Mouse (Mus musculus): Measurements from ENCODE around the gene 4930404H24Rik. TPM values are rescaled to one million over a fixed set of nuclear protein-coding genes. Genes with fewer than 3 reads are reported as not detected.

4930404H24Rik gene
- polyA plus RNA-seq, 1 experiment: not detected

DNA sequence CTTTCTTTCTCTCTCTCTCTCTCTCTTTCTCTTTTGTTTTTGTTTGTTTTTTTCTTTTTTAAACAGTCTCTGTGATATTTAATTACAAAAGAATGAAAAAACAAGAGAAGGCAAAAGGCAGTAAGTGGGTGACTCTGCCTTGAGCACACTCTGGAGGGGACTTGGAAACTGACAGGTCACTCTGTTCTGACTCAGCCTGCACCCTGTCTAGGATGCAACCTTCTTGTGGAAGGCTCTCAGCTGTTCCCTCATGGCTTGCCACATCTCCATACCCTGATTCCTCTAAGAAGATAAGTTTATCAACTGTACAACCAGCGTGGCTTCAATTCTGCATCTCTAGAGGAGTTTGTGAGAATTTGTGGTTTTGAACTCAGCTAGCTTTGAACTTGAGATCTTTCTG is 25.2 kb upstream of the 4930404H24Rik start:
- Histone ChIP-seq H3K4me1 (ENCODE audit: control insufficient read depth, insufficient read depth, insufficient read length, low read length) (peaks cover 5% of the 10 kb centered on the region; the same call in 1 of the 2 replicates), H3K27ac (replicated peaks; ENCODE audit: low read depth, low read length) (no peak overlapping the region), H3K4me3 (ENCODE audit: insufficient read depth, low read depth, low read length) (no peak overlapping the region)

DNA sequence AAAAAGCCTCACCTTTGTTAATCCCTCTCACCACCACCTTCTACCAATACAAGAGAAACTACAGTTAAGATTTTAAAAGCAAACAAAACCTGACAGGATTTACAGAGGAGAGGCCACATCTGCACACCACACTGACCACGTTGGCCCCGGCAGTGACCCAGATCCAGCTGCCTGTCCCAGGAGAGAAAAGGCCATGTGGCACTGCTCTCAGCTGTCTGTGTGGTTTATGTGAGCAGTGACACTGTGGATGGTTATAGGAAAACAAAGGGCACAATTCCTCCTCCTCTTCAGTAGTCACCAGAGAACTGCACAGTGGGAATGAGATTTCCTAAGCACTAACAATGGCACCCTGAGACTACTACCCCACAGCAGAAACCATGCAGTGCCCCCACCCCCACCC is 23.3 kb upstream of the 4930404H24Rik start:
- Histone ChIP-seq H3K27ac (replicated peaks; ENCODE audit: low read depth, low read length) (no peak overlapping the region), H3K4me1 (ENCODE audit: control insufficient read depth, insufficient read depth, insufficient read length, low read length) (peaks cover 5% of the 10 kb centered on the region; the same call in 1 of the 2 replicates), H3K4me3 (ENCODE audit: insufficient read depth, low read depth, low read length) (no peak overlapping the region)

DNA sequence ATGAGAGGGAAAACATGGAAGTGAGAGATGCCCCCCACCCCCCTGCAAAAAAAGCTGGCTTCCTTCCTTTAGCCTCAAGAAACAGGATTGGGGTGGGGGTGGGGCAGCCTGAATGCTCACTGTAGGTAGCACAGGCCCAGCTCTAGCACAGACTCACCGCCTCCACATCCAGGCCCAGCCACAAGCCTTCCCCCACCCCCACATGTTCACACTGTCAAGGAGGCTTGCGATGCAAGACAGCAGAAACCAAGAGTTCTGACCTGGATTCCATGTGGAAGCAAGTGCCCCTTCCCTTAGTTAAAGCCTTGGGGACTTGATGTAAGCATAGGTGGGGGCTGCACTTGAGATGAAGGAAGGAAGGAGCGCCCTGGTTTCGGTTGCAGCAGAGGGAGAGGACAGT is 22.8 kb upstream of the 4930404H24Rik start:
- Histone ChIP-seq H3K27ac (replicated peaks; ENCODE audit: low read depth, low read length) (no peak overlapping the region), H3K4me3 (ENCODE audit: insufficient read depth, low read depth, low read length) (no peak overlapping the region), H3K4me1 (ENCODE audit: control insufficient read depth, insufficient read depth, insufficient read length, low read length) (peaks cover 9% of the 10 kb centered on the region; the same call in 1 of the 2 replicates)

DNA sequence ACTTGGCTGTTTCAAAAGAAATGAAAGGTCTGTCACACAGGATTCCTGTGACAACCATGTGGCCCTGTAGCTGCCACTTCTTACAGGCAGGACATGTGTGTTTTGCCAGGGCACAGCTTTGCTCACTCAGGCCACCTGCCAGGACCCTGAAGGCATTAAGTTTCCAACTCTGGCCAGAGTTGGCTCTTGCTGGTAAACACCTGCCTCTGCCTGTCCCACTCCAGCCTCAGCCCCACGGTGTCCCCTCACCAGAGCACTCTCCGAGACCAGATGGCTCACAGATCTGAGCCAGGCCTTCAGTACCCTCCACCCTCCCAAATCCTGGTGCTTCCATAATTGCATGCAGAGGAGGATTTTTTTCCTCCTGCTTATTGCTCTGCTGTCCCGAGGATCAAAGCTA is 21.6 kb upstream of the 4930404H24Rik start:
- H3K4me3 ChIP-seq (ENCODE audit: insufficient read depth, low read depth, low read length): no peak overlapping the region
- peaks cover 11% of the 10 kb centered on the region; the same call in 1 of the 2 replicates for H3K4me1 ChIP-seq (ENCODE audit: control insufficient read depth, insufficient read depth, insufficient read length, low read length)
- no peak overlapping the region for H3K27ac ChIP-seq (replicated peaks; ENCODE audit: low read depth, low read length)

DNA sequence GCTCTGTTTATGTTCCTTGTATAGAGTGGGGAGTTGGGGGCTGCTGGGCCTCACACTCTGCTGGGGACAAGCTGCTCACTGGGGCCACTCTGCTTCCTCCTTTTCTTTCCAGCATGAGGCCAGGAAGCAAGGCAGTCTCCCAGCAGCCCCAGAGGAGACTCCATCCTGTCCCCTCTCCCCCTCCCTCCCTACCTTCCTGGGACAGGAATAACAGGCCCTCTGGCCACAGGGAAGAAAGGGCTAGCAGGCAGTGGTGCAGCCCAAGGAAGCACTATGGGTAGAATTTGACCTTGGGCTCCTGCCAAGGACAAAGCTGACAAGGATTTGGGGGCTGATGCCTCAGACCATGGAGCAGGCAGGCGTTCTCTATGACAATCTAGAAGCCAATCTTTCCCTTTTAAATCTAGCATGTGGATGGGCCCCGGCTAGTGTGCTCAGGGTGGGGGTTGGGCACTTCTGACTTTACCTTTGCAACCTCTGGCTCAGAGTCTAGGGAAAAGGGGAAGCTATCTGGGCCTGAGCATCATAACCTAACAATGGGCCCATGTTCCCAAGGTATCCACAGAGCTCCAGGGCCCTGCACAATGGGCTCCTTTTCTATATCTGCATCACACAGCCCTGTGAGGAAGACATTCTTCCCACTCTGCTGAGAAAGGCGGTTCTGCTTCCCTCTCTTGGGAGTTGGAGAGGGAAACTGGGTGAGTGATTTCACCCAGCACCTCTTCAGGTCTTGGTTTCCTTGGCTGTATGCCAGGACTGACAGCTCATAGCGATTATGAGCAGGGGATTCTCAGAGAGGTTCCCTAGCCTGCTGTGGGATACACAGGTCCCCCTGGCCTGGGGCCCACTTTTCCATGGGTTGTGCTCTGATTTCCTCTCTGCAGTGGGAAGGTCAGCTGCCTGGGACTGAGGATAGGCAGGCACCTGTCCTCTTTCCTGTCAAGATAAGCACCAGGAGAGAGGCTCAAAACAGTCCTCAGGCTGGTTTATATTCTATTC is 17.2 kb upstream of the 4930404H24Rik start:
- H3K27ac ChIP-seq (replicated peaks; ENCODE audit: low read depth, low read length): peak overlapping the region; percentile 87
- peaks cover 8% of the 10 kb centered on the region; the same call in 1 of the 2 replicates for H3K4me1 ChIP-seq (ENCODE audit: control insufficient read depth, insufficient read depth, insufficient read length, low read length)
- H3K4me3 ChIP-seq (ENCODE audit: insufficient read depth, low read depth, low read length): no peak overlapping the region

DNA sequence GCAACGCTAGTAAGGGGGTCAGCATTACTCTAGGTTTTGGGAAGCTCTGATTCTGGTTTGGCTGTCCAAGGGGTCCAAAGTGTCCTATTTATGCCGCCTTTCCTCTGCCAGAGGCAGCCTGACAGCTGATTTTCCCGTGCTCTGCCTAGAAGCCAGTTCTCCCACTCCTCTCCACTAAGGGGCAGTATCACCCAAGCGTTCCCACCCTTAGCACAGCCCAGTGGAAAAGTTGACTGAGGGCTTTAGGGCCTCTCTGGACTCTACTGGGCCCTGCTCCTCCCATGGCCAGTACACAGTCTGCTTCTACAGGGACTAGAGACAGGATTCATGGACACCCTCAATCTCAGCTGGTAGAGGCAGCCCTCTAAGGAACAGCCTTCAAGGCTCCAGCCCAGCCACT is 14.0 kb upstream of the 4930404H24Rik start:
- peaks cover 12% of the 10 kb centered on the region for H3K4me1 ChIP-seq (ENCODE audit: control insufficient read depth, insufficient read depth, insufficient read length, low read length)
- H3K27ac ChIP-seq (replicated peaks; ENCODE audit: low read depth, low read length): no peak overlapping the region
- H3K4me3 ChIP-seq (ENCODE audit: insufficient read depth, low read depth, low read length): no peak overlapping the region

DNA sequence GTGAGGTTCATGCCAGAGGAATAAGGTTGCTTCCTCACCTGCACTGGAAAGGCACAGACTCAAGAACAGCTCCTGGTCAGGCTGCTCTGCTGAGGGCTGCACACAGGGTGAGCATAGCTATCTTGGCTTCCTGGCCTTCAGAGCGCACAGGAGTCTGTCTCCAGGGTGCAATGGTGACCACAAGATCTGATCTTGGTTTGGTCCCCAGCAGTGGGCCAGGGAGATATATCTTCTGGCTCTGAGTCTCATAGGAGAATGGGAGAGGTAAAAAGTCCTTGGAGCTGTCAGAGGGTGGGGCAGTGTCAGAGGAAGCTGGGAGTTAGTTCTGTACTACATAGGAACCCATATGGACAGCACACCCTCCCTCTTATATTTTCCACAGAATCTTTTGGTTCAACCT is 13.1 kb upstream of the 4930404H24Rik start:
- Histone ChIP-seq H3K4me1 (ENCODE audit: control insufficient read depth, insufficient read depth, insufficient read length, low read length) (peaks cover 11% of the 10 kb centered on the region), H3K4me3 (ENCODE audit: insufficient read depth, low read depth, low read length) (no peak overlapping the region), H3K27ac (replicated peaks; ENCODE audit: low read depth, low read length) (no peak overlapping the region)

DNA sequence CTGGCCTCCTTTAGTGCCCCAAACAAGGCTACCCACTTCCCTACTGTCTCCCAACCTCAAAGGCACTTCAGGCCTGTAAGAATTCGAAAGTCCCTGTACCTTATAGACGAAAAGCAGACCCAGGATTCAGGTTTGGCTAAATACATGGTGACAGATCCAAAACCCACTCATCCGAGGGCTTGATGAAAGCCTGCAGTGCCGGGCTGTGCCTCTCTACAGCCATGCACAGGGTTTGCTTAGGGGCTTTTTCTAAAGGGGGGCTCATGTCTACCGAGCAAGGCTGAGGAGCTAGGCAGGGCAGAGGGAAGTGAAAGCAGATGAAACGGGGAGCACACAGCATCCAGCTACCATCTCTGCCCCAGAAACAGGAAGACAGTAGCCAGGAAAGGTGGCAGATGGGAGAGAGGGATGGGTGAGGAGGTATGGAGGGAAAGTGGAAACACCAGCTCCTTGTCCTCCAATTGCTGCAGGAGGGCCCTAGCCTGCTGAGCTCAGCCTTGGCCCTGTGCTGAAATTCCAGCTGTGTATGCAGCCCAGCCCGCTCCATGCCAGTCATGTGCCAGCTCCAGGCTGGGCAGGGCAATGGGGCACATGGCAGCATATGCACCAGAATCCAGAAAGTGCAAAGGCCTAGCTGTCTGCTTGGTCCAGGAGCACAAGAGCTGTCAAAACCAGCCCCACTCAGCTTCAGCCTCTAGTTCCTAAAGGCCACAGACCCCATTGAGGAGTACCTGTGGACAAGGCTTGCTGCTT is 11.3 kb upstream of the 4930404H24Rik start:
- H3K4me3 ChIP-seq (ENCODE audit: insufficient read depth, low read depth, low read length): no peak overlapping the region
- H3K27ac ChIP-seq (replicated peaks; ENCODE audit: low read depth, low read length): no peak overlapping the region
- H3K4me1 ChIP-seq (ENCODE audit: control insufficient read depth, insufficient read depth, insufficient read length, low read length): peaks cover 4% of the 10 kb centered on the region; the same call in 1 of the 2 replicates

DNA sequence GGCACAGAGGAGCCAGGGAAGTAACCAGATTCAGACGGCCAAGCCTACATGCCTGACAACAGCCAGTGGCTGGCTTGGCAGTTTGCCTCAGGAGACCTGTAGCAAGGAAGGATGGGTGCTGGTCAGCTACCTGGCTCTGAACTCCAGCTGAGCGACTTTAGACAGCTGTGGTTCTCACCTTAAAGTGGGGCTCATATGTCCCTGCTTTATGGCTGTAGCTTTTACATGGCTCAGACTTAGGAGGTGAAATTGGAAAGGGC is 10.8 kb upstream of the 4930404H24Rik start:
- no peak overlapping the region for H3K27ac ChIP-seq (replicated peaks; ENCODE audit: low read depth, low read length)

DNA sequence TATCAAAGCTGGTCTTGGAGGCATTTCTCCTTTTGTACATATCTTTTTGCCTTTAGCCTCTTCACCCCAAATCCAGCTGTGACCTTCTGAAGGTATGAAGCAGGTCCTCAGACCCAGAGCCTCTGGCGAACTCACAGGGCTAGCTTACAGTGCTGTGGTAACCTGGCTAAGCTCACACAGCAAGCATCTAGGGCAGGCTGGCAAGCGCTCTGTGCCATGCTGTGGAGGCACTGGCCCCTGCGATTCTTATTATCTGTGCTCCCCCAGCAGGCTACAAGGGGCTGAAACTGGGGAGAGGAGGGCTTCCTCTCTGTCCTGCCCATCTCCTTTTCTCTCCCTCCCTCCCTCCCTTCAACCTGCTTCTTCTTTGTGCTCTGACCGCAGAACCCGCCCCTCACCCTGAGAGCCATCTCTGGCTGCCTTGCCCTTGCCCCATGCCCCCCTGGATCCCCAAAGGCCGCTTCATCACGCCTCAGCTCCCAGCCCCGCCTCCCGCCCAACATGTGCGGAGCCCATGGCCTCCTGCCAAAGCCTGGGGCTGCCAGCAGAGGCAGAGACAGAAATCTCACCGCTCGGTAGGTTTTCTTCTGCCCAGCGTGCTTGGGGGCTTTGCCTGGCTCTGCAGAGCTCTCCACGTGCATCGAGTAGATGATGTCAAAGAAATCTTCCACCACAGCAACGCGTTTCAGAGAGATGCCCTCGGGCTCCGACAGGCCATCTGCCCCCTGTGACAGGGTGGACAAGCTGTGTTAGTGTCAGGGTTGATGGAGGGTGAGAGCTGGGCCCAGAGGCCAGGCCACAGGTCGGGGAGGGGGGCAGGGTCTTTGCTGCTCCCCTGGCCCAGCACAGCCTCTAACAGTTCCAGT is 9.2 kb upstream of the 4930404H24Rik start:
- Histone ChIP-seq H3K4me3 (ENCODE audit: insufficient read depth, low read depth, low read length) (no peak overlapping the region), H3K4me1 (ENCODE audit: control insufficient read depth, insufficient read depth, insufficient read length, low read length) (peaks cover 4% of the 10 kb centered on the region; the same call in 1 of the 2 replicates), H3K27ac (replicated peaks; ENCODE audit: low read depth, low read length) (no peak overlapping the region)

More for the DNA sequence above, 10.8 kb upstream of the 4930404H24Rik start:
- no peak overlapping the region for H3K4me3 ChIP-seq (ENCODE audit: insufficient read depth, low read depth, low read length)
- H3K4me1 ChIP-seq (ENCODE audit: control insufficient read depth, insufficient read depth, insufficient read length, low read length): peaks cover 4% of the 10 kb centered on the region; the same call in 1 of the 2 replicates

DNA sequence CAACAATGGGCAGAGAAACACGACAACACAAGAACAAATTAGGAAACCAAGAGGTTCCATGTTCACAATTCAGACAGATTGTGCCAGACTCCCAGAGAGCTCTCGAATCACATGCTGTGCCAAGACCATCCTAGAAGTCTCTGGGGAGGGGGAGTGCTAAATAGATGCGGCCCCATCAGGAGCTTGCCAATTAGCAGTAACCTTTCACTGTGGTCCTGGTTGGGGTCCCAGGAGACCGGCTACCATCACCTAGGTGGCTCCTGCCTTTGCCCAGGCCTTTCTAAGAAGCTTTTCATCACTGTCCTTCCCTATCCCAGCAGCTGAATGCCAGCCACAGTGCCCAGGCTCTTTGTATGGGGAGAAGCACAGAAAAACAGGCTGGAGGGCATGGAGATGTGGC is 8.5 kb upstream of the 4930404H24Rik start:
- H3K4me3 ChIP-seq (ENCODE audit: insufficient read depth, low read depth, low read length): no peak overlapping the region
- H3K4me1 ChIP-seq (ENCODE audit: control insufficient read depth, insufficient read depth, insufficient read length, low read length): peaks cover 4% of the 10 kb centered on the region; the same call in 1 of the 2 replicates
- no peak overlapping the region for H3K27ac ChIP-seq (replicated peaks; ENCODE audit: low read depth, low read length)

DNA sequence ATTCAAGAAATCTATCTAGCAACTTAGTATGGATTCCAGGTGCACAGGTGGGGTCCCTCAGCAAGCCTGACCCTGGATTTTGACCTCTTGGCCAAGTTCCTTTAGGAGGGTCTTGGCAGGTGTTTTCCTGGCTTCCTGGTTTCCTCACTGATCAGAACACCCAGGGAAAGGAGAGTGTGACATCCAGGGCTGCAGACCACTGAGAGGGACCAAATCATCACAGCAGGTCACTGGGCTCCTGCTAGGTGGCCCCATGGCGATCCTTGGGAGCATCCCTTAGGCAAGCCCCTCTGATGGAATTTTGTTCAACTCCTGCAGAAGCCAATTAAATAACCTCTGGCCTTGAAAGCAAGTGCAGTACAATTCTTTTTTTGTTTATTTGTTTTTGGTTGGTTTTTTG is 2.5 kb upstream of the 4930404H24Rik start:
- H3K4me3 ChIP-seq (ENCODE audit: insufficient read depth, low read depth, low read length): no peak overlapping the region
- H3K27ac ChIP-seq (replicated peaks; ENCODE audit: low read depth, low read length): no peak overlapping the region
- H3K4me1 ChIP-seq (ENCODE audit: control insufficient read depth, insufficient read depth, insufficient read length, low read length): peaks cover 8% of the 10 kb centered on the region; the same call in 1 of the 2 replicates

DNA sequence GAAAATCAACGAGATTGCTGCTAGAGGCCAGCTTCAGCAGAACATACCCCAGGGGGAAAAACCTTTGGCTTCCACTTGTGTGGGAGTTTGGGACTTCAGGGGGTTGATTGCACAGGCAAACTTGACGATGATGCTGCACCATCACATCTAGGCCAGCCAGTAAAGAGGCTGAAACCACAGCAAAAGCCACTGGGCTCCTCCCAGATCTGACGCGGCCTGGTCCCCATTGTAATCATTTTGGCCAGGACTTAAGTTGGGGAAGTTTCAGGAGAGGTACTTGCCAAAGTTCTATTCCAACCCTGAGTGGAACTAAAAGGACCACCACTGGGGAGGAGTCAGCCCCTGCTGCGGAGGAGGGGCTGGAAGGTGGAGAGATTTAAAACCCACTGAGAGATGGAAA is 1.6 kb upstream of the 4930404H24Rik start:
- H3K27ac ChIP-seq (replicated peaks; ENCODE audit: low read depth, low read length): no peak overlapping the region
- peaks cover 8% of the 10 kb centered on the region; the same call in 1 of the 2 replicates for H3K4me1 ChIP-seq (ENCODE audit: control insufficient read depth, insufficient read depth, insufficient read length, low read length)
- no peak overlapping the region for H3K4me3 ChIP-seq (ENCODE audit: insufficient read depth, low read depth, low read length)

DNA sequence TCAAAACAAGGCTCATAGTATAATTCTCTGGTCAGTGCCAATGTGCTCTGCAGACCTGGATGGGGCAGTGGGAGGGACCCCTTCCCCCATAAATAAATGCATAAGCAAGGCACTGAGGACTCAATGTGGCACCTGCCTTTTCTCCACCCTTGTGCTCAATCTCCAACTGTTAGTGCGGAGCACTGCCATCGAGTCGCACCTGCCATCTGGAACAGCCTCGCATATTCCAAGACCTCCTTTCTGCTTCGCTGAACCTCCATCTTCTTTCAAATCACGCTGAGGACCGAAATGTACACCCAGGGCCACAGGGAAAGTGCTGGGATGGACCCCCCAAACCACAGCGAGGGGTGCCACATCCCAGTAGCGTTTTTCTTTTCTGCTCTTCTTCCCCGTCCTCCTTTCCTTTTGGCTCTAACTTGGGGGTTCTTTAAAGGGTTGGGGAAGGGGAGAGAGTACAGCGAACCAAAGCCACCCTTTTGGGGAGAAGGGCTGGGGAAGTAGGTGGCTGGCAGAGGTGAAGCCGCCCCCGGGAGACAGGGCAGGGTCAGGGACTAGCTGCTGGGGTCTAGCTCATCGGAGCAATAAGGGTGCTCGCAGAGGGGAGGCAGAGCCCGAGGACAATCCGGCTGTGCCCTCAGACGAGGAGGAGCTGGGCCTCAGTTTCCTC is 945 bp upstream of the 4930404H24Rik start:
- Histone ChIP-seq H3K4me1 (ENCODE audit: control insufficient read depth, insufficient read depth, insufficient read length, low read length) (peaks cover 8% of the 10 kb centered on the region; the same call in 1 of the 2 replicates), H3K27ac (replicated peaks; ENCODE audit: low read depth, low read length) (no peak overlapping the region), H3K4me3 (ENCODE audit: insufficient read depth, low read depth, low read length) (peak overlapping the region; percentile 50)
